Mouse (Mus musculus): Measurements from ENCODE around the gene Rdh16f2.
"Not testable (repeated sequence)": the region's sequence is repeated elsewhere in the genome, so short reads cannot be mapped to it uniquely, and the experiment has no call there.

Rdh16f2 gene

DNA sequence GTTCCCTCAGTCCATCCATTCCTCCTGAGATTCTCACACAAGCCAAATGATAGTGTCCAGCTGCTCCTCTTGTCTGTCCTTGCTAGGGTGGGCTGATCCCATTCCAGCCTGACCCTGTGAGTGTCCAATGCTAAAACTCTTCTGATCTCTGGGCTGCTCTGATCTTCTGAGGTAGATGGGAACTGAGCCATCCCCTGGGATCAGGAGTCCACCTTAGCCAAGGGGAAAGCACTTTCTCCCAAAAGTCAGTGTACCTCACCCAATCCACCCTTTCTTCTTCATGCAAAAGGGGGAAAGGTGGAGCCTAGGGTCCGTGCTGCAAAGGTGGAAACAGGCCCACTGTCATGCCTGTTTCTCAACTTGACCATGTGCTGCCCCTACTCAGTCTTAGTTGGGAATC lies 25.2 kb downstream of the Rdh16f2 start:
- DNase-seq (ENCODE audit: low spot score) = no peak

DNA sequence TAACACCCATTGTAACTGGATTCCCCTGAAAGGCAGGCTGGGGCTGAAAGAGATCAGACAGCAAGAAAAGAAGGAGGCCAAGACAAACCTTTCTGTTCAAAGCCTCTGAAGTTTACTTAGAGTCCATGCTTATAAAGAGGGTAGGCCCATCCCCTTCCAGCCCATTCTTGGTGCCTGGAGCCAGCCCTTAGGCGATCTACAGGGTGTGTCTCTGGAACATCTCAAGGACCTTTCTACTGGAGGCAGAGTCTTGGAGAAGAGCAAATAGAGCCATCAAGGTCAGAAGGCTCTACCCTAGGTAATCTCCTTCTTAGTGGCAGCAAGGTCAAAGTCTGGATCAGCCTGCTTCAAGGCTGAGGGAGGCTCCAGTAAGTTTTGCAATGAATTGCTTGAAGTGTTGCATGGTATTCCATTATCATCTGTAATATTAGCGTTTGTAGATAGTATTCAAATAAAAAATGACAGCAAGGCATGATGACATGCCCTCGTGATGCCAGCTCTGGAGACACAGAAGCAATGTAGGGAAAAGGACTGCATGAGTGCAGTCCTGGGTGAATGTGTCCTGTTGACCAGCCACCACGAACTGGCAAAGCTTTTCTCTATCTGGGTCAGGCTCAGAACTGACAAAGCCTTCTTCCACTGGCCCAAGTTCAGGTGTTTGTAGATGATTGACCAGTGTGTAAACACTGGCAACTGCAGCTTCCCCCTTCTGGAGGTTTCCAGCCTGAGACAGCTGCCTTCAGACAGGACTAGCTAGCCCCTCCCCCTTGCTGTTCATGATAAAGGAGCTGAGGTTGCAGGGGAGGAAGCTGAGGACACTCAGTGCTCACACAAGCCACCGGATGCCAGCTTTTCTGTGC lies 27.1 kb downstream of the Rdh16f2 start:
- not testable (repeated sequence) for DNase-seq (ENCODE audit: low spot score)

DNA sequence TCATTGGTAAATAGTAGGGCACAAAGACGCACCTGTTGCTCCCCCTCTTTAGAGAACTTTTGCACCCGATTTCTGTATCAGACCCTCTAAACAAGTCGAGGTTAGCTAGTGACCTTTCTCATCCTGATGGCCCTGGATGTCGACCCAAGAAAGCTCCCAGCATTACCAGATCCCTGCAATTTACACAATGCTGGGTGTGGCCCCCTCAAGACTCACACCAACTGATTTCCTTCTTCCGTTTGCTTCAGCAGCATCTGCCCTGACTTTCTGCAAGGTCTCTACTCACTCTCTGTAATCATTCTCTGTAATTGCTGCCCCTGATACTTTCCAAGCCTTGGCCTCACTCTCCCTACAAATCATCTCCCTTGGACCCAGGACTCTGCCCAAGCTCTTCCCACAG lies 30.4 kb downstream of the Rdh16f2 start:
- no peak for DNase-seq (ENCODE audit: low spot score)

DNA sequence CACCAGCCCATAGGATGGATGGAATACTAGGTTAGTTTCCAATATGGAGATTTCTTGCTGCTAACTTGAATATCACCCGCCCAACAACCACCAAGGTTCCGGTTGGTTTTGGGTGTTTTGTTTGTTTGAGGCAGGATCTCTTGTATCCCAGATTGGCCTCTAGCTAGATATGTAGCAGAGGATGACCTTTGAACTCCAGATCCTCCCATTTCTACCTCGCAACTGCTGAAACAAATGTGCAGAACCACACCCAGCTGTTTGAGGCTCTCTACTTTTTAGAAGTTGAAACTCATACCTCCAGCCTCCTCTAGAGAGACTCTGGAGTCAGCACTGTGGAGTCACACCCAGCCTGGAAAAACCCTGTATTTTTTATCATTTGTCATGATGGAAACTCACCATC lies 31.2 kb downstream of the Rdh16f2 start:
- no peak for DNase-seq (ENCODE audit: low spot score)

DNA sequence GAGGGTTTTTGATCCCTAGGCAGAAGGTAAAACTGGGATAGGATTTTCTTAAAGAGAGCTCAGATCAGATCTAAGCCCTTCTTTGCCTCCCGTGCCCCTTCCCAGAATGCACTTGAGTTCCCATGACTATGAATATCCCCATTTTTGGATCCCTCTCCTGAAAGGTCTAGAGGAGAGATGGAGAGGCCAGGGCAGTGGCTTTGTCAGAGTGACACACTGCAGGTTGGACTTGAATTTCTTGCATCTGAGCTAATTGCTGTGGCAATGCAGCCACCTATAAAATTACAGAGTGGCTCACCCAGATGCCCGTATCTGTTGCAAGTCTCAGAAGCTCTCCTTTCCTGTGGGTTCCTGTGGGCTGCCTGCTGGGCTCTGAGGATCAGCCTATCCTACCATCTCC lies 31.9 kb downstream of the Rdh16f2 start, which contains the start of gene Sdr9c7:
Sdr9c7 (plus strand) TSS at position 301 of the 400 bp plus-strand sequence.
- DNase-seq (ENCODE audit: low spot score) = no peak

DNA sequence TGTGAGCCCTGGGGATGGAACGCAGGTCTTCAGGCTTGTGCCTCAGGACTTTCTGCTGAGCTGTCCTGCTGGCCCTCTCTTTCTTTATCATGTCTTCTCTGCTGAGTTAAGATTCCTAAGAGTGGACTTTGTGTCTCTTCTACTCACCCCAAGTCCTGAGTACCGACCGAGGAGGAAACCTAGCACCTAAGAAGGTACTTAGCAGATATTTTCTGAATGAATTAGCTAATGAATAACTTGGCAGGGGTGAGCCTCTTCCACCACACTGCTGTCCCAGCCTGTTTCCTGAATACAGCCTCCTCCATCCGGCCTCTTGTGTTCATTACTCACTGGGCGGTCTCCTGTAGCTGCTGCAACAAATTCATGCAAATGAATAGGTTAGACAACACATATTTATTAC lies 33.5 kb downstream of the Rdh16f2 start:
- no peak for DNase-seq (ENCODE audit: low spot score)

DNA sequence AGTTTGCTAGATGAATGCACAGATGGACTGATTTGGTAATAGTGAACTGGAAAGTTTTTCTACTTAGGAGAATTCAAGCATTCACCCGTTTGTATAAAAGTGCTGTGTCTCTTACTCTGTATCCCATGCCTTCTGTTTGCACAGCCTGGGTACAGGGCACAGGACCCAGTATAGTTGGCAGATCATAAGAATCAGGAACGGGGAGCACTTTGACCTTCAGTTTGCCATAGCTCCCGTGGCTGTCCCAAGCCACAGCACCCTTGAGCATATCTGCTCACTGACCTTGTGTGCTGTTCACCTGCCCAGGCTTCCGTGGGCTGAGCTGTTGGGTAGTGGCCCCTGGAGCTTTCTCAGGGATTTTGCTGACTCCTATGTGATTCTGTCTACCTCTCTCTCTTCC lies 35.5 kb downstream of the Rdh16f2 start:
- DNase-seq (ENCODE audit: low spot score) = no peak

DNA sequence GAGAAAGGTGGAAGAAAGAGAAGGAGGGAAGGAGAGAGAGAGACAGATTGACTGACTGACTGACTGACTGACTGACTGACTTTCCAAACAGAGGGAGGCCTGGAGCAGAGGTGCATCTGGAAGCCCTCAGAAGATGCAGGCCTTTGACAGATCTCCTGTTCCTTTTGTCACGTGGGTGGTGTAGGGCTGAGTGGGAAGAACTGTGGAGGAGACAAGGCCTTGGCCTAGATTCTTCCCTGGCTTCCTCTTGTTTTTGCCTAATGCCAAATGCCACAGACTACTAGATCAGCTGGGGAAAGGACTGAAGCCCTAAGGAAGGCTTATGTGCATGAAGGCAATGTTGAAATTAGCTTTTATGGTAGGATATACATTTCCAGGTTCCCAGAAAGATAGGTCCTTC lies 36.8 kb downstream of the Rdh16f2 start:
- DNase-seq (ENCODE audit: low spot score) = no peak

DNA sequence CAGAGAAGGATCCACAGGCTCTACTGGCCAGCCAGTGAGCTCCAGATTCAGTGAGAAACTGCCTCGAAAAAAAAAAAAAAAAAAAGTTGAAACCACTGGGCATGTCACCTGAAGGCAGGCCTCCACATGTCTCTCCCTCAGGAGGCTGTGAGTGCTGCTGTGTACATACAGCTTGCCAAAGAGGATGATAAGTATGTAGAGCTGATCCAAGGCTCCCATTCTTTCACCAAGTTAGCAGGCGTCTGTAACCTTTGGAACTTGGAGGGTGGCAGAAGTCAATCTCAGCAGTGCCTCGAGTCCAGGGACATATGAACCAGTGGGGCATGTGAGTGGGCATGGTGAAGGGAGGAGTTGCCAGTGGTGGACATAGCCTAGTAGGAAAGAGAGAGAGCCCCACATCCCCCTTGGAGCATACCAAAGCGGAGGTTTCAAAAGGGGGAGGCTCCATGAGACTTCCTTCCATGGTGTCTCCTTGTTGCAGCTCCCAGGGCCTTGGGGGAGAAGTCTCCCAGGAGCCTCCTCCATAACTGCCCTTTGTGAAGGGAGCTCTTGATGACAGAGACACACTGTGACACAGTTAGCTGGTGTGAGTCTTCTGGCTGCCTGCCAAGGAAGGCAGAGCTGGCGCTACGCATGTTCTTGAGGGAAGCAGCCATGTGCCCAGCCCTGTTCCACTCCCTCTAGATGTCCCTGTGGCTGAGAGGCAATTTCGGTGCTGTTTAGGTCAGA lies 38.6 kb downstream of the Rdh16f2 start:
- no peak for DNase-seq (ENCODE audit: low spot score)

DNA sequence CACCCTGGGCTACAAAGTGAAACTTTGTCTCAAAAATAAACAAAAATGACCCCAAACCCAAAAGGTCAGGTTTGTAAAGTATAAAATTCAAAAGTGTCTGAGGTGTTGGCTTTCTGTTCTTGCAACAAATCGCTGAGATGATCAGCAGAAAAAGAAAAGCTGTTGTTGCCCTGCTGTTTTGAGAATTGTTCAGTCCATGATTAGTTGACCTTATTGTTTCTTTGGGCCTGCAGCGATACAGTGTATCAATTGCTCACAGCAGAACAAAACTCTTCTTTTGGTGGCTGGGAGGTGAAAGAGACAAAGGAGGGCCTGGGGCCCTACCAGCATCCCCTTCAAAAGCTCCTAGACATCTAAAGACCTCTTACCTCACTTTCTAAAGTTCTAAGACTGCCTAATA lies 39.9 kb downstream of the Rdh16f2 start:
- no peak for DNase-seq (ENCODE audit: low spot score)

DNA sequence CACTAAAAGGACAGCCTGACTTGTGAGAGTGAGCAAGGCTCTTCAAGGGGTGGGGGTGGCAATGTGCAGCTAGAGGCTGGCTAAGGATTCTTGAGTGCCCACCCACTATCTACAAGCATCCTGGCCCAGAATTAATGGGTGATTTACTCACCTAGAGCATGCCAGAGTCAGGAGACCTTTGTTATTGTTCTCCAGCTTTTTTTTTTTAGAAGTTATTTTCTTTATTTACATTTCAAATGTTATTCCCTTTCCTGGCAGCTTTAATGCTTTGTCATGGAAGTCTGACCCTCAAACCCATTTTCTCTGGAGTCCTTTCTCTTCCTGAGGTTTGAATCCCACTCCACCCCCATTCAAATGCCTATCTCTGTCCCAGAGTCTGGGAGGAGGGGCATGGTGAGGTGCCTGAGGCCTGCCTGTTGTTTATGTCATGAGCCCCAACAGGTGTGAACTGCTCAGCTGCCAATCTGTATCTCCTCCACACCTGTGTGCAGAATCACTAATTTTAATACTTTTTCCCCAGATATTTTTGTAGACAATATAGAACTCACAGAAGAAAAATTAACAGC lies 41.2 kb downstream of the Rdh16f2 start:
- no peak for DNase-seq (ENCODE audit: low spot score)

DNA sequence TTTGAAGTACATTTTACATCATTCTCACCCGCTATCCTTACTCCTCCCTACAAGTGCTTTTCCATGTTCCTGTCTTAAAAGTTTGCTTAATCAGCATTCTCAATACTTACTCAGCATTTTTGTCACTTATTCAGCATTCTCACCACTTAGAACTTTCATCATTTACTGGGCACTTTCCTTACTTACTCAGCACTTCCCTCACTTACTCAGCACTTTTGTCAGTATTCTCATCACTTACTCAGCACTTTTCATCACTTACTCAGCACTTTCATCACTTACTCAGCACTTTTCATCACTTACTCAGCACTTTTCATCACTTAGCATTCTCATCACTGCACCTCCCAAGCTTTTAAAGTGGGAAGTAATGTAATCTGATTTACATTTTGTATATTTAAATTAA lies 49.3 kb downstream of the Rdh16f2 start:
- no peak for DNase-seq (ENCODE audit: low spot score)

DNA sequence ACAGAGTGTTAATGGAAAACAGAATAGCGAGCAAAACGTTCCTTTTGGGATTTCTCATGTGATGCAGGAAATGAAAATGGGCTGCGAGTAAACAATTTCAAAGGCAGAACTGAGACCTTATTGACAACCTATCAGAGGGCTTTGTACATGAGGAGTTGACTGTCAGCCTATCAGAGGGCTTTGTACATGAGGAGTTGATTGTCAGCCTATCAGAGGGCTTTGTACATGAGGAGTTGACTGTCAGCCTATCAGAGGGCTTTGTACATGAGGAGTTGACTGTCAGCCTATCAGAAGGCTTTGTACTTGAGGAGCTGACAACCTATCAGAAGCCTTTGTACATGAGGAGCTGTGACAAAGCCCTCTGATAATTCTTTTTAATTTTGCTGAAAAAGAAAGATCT lies 50.9 kb downstream of the Rdh16f2 start:
- not testable (repeated sequence) for DNase-seq (ENCODE audit: low spot score)

DNA sequence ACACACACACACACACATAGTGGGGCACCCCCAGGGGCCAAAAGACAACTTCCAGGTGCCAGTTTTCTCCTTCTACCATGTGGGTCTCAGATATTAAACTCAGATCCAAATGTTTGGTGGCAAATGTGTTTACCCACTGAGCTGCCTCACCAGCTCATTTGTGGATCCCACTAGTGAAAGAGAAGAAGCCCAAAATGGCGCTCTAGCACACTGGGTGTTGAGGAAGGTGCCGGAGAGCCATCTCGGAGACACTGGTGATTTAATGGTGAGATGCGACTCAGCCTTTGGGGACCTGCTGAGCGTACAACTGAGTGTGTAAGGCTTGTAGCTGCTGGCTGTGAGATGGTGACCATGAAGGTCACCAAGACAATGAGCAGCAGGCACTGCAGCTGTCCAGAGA lies 51.4 kb downstream of the Rdh16f2 start:
- no peak for DNase-seq (ENCODE audit: low spot score)

DNA sequence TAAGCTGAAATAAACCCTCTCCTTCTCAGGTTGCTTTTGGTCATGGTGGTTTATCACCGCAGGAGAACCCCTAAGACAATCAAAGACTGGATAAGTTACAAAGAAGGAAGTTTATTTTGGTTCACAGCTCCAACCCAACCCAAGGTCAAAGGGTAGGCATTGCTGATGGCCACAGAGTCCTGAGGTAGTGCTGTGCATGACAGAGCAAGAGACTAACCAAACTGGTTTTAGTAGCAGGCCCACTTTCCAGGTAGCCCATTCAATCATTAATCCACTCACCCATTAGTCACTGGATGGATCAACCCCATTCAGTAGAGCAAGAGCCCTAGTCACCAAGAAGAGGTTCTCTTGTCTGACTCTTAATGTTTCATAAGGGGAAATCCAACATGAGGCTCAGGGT lies 56.0 kb downstream of the Rdh16f2 start:
- DNase-seq (ENCODE audit: low spot score) = no peak

DNA sequence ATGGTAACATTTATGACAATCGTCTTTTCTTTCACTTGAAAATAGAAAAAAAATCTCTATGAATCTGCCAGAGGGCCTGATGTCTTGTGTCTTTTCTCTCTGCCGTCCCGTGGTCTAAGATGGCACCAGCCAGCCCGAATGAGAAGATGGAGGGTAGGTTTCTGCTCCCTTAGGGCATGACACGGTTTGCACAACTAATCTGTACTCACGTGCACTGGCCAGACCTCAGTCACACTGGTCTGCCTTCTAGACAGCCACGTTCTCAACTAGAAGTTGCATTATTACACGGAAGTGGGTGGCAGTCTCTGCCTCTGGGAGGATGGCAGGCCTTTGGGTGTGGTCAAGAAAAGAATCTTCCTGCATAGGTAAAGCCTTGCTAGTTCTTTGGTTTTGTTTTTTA lies 56.8 kb downstream of the Rdh16f2 start:
- DNase-seq (ENCODE audit: low spot score) = no peak

DNA sequence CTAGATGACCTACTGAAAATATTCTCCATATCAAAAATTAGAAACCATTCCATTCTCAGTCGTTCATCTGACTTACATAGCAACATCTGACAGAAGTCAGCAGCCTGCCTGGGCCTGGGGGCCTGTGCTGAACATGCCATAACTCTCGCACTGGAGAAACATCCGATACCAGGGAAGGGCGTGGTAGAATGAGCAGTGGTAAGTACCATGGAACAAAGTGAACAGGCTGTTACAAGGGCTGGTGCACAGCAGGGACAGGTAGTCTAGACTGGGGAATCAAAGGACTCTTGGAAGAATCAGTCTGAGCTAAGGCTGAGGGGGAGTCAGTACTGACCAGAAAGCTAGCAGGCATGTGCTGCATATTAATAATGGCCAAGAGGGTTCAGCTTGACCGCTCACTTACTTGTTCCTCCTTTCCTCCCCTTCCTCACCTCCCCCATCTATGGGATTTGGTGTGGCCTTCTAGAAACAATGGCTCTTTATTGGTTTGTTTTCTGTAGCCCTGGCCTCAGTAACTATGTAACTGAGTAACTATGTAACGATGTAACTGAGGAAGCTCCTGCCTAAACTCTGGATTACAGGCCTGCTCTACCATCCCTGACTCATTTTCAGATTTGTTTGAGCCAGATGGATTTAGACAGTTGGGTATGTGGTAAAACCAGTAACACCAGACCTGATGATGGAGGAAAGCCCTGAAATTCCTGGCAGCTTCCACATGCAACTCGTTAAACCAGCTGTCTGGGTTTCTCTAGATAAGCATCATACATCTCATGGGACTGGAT lies 58.5 kb downstream of the Rdh16f2 start:
- no peak for DNase-seq (ENCODE audit: low spot score)

All from left cerebral cortex, adult 11 months (tissue).